Mouse (Mus musculus): ENCODE data around the gene Lipe. TPM values are rescaled to one million over a fixed set of nuclear protein-coding genes. Genes with fewer than 3 reads are reported as not detected.

The Lipe gene
- 35.0 and 46.0 TPM in 2 replicates for polyA plus RNA-seq (2012; rRNA removed)

DNA sequence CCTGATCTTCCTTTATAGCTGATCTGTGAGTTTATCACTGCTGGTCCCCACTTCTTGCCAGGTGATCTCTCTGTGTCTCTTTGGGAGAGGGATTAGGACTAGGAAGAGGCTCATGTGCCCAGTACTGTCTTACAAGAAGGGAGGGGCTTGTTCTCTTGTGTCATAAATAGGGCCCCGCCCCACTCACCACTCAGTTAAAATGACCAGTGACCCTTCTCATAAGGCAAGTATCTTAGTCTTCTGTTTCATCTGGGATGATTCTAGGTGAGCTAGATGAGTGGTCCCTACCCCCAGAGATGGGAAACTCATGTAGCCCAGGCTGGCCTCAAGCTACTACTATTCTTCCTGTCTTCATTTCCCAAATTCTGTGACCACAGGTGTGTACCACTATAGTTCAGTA, at the start of gene Lipe:
Gene Lipe (minus strand): TSS at position 101 of the 400 bp plus-strand sequence.
- no peaks in the 10 kb centered on the region for H3K27me3 ChIP-seq (ENCODE audit: control insufficient read depth, insufficient read depth, low read length)
- H3K4me3 ChIP-seq (ENCODE audit: extremely low read depth, insufficient read depth, insufficient read length): no peak within 1 kb of the TSS
- H3K36me3 ChIP-seq (ENCODE audit: control insufficient read depth, insufficient read depth, low read length): no peaks in the 10 kb centered on the region
- TF ChIP-seq CTCF (IDR thresholded peaks at IDR 0.05; ENCODE audit: extremely low read depth, insufficient read depth, insufficient read length, insufficient replicate concordance) (no peak), POLR2A (IDR thresholded peaks at IDR 0.05; ENCODE audit: low read depth, low read length) (no peak)
- no peak for DNase-seq (ENCODE audit: low read depth in 1 of 2, low spot score in 2 of 2)
- H3K4me1 ChIP-seq (ENCODE audit: control insufficient read depth, insufficient read depth, insufficient read length): peaks cover 10% of the 10 kb centered on the region; the same call in 1 of the 2 replicates
- H3K27ac ChIP-seq (ENCODE audit: insufficient read depth, low read length): no peak within 1 kb of the TSS
- WGBS: 100% methylated on average over 1 of the region's 1 CpGs

DNA sequence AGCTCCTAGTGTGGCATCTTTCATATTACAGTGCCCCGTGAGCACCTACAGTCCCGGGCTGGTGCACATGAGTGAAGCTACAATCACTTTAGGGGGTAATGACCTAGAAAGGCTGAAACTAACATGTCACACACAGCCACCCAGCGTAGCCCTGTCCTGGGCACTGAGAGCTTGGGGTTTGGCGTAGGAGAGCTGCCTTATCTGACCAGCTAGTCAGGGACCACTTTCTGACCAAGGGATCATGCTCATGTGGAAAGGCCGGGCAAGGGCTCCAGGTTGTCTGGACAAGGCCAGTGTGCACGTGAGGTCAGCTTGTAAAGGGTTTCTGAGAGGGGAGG, 42.3 kb upstream of the Lipe start:
- H3K36me3 ChIP-seq (ENCODE audit: control insufficient read depth, insufficient read depth, low read length): no peaks in the 10 kb centered on the region
- DNase-seq (ENCODE audit: low read depth in 1 of 2, low spot score in 2 of 2): no peak
- no peaks in the 10 kb centered on the region for H3K27me3 ChIP-seq (ENCODE audit: control insufficient read depth, insufficient read depth, low read length)
- WGBS: 71% methylated on average over 6 of the region's 6 CpGs
- H3K4me3 ChIP-seq (ENCODE audit: extremely low read depth, insufficient read depth, insufficient read length): no peak overlapping the region
- H3K27ac ChIP-seq (ENCODE audit: insufficient read depth, low read length): no peak overlapping the region
- H3K4me1 ChIP-seq (ENCODE audit: control insufficient read depth, insufficient read depth, insufficient read length): peaks cover 24% of the 10 kb centered on the region
- no peak for TF ChIP-seq POLR2A (IDR thresholded peaks at IDR 0.05; ENCODE audit: low read depth, low read length)
- no peak for TF ChIP-seq CTCF (IDR thresholded peaks at IDR 0.05; ENCODE audit: extremely low read depth, insufficient read depth, insufficient read length, insufficient replicate concordance)

DNA sequence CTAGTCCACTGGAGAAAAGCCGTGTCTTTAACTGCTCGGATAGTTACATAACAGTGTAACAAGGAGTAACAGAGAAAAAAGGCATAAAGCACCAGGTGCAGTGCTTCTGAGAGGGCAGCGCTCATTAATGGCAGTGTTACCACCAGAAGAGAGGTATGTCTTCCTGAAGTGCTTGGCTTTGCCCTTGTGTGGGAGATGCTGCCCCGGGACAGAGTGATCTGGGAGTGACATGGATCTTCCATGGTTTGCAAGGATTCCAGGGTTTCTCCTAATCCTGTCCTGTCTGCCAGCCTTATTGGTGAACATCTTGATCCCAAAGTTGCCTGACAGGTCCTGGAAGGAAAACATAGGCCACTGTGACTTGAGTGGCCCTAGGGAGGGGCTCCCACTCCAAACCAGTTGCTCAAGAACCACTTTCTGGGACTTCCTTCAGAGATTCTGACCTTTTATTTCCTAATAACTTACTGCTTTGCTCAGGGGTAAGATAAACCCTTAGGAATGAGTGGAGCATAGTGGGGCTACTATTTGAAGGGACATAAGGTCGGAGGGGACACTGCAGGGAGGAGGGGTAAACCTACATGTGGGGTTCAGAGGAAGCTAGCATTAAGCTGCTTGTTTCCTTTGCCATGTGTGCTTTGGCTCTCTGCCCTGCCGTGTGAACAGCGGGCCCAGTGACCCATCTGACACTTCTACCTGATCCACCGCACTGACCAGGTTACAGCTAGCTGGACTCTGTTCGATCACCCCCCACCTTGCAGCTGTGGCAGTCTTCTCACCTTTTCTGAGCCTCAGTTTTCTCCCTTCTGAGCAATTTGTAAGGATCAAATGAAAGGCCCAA, 41.7 kb upstream of the Lipe start:
- Histone ChIP-seq H3K27ac (ENCODE audit: insufficient read depth, low read length) (no peak overlapping the region), H3K4me1 (ENCODE audit: control insufficient read depth, insufficient read depth, insufficient read length) (peaks cover 28% of the 10 kb centered on the region), H3K4me3 (ENCODE audit: extremely low read depth, insufficient read depth, insufficient read length) (no peak overlapping the region), H3K36me3 (ENCODE audit: control insufficient read depth, insufficient read depth, low read length) (no peaks in the 10 kb centered on the region), H3K27me3 (ENCODE audit: control insufficient read depth, insufficient read depth, low read length) (no peaks in the 10 kb centered on the region)
- no peak for DNase-seq (ENCODE audit: low read depth in 1 of 2, low spot score in 2 of 2)
- WGBS: 80% methylated on average over 9 of the region's 9 CpGs
- TF ChIP-seq CTCF (IDR thresholded peaks at IDR 0.05; ENCODE audit: extremely low read depth, insufficient read depth, insufficient read length, insufficient replicate concordance) (no peak), POLR2A (IDR thresholded peaks at IDR 0.05; ENCODE audit: low read depth, low read length) (no peak)

DNA sequence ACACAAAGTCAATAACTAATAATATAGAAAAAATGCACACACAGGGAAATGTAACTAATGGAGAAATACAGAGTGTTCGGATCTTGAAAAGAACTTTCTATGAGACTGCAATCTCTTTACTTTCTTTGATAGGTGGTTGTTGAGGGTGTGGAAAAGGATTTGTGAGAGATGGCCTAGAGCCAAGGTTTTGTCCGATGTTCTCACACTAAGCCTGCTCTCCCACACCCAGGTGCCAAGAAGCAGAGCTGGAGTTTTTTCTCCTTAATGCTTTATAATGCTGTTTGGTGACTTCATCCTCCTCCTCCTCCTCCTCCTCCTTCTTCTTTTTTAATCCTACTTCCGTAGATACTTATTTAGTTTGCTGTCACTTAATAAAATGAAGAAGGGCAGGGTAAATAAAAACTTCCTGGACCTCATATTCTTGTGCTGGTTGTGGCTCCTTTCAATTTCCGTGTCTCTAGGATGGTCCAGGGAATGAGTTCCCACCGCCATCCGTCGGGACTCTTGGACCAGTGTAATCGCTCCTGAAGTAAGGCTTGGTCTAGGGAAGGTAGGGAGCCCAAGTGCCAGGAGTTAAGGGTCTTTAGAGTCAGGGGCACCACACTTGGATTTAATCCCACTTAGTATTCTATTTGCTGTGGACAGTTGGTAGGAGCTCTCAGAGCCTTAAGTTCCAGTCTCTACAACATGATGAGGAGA, 40.8 kb upstream of the Lipe start:
- H3K4me3 ChIP-seq (ENCODE audit: extremely low read depth, insufficient read depth, insufficient read length): no peak overlapping the region
- H3K4me1 ChIP-seq (ENCODE audit: control insufficient read depth, insufficient read depth, insufficient read length): peaks cover 37% of the 10 kb centered on the region
- DNase-seq (ENCODE audit: low read depth in 1 of 2, low spot score in 2 of 2): no peak
- no peak overlapping the region for H3K27ac ChIP-seq (ENCODE audit: insufficient read depth, low read length)
- TF ChIP-seq POLR2A (IDR thresholded peaks at IDR 0.05; ENCODE audit: low read depth, low read length) (no peak), CTCF (IDR thresholded peaks at IDR 0.05; ENCODE audit: extremely low read depth, insufficient read depth, insufficient read length, insufficient replicate concordance) (no peak)
- 85% methylated on average over 8 of the region's 8 CpGs for WGBS
- no peaks in the 10 kb centered on the region for H3K27me3 ChIP-seq (ENCODE audit: control insufficient read depth, insufficient read depth, low read length)
- H3K36me3 ChIP-seq (ENCODE audit: control insufficient read depth, insufficient read depth, low read length): no peaks in the 10 kb centered on the region

DNA sequence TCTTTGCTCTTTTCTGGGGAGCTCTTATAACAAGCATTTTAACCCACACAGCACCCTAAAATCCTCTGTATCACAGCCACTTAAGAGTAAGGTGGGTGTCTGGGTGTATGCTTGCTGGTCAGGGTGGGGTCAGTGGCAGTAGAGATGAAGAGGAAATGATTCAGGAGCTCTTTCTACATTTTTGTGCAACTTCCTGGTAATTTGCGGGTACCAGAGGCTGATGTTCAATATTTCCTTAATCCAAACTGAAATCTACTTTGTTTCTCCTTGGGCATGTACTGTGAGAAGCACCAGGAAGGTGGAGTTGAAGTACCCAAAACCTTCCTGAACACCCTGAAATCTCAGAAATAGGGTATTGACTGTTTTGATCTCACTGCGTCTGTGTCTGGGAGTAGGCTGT, 38.2 kb upstream of the Lipe start:
- no peak for TF ChIP-seq POLR2A (IDR thresholded peaks at IDR 0.05; ENCODE audit: low read depth, low read length)
- no peak for DNase-seq (ENCODE audit: low read depth in 1 of 2, low spot score in 2 of 2)
- Histone ChIP-seq H3K27ac (ENCODE audit: insufficient read depth, low read length) (peak overlapping the region; percentile 83), H3K4me3 (ENCODE audit: extremely low read depth, insufficient read depth, insufficient read length) (no peak overlapping the region), H3K4me1 (ENCODE audit: control insufficient read depth, insufficient read depth, insufficient read length) (peaks cover 54% of the 10 kb centered on the region), H3K36me3 (ENCODE audit: control insufficient read depth, insufficient read depth, low read length) (no peaks in the 10 kb centered on the region), H3K27me3 (ENCODE audit: control insufficient read depth, insufficient read depth, low read length) (no peaks in the 10 kb centered on the region)
- 52% methylated on average over 2 of the region's 2 CpGs for WGBS

DNA sequence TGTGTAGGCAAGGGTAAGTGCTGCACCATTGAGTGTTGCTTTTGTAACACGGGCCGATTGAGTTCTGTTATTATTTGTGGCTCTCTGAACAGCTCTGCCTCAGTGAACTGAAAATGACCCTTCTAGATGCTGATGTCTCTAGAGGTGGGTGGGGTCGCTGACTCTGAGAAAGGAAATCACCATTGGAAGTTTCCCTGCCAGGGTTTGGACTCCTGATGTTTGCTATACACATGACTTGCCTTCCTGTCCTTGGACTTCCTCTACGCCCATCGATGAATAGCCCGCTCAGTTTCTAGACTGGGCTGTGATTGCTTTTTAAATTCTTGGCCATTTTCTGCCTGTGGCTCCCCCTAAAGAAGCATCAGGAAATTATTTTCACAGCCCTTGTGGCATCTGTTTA, 37.7 kb upstream of the Lipe start:
- Histone ChIP-seq H3K4me3 (ENCODE audit: extremely low read depth, insufficient read depth, insufficient read length) (no peak overlapping the region), H3K27ac (ENCODE audit: insufficient read depth, low read length) (peak overlapping the region; percentile 83), H3K36me3 (ENCODE audit: control insufficient read depth, insufficient read depth, low read length) (no peaks in the 10 kb centered on the region), H3K4me1 (ENCODE audit: control insufficient read depth, insufficient read depth, insufficient read length) (peaks cover 54% of the 10 kb centered on the region), H3K27me3 (ENCODE audit: control insufficient read depth, insufficient read depth, low read length) (no peaks in the 10 kb centered on the region)
- no peak for DNase-seq (ENCODE audit: low read depth in 1 of 2, low spot score in 2 of 2)
- WGBS: 41% methylated on average over 6 of the region's 6 CpGs
- TF ChIP-seq CTCF (IDR thresholded peaks at IDR 0.05; ENCODE audit: extremely low read depth, insufficient read depth, insufficient read length, insufficient replicate concordance) (no peak), POLR2A (IDR thresholded peaks at IDR 0.05; ENCODE audit: low read depth, low read length) (no peak)

DNA sequence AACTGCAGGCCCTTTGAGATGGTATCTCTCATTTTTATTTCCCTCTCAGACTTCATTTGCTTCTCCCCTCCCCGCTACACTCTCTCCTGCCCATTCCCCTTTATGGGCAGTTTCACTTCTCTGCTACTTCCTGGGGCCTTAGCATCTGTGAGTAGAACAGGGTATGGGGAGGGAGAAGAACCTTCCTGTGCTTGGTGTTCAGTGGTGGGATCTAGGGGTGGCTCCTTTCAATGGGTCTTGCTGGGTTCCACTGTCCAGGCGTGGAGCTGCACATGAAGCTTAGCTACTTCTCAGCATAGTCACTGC, 37.0 kb upstream of the Lipe start:
- H3K4me1 ChIP-seq (ENCODE audit: control insufficient read depth, insufficient read depth, insufficient read length): peaks cover 50% of the 10 kb centered on the region
- 39% methylated on average over 2 of the region's 2 CpGs for WGBS
- H3K27ac ChIP-seq (ENCODE audit: insufficient read depth, low read length): peak overlapping the region; percentile 83
- H3K27me3 ChIP-seq (ENCODE audit: control insufficient read depth, insufficient read depth, low read length): no peaks in the 10 kb centered on the region
- peak in 1 of 2 experiments; percentile 54 for DNase-seq (ENCODE audit: low read depth in 1 of 2, low spot score in 2 of 2)
- H3K36me3 ChIP-seq (ENCODE audit: control insufficient read depth, insufficient read depth, low read length): no peaks in the 10 kb centered on the region
- peak overlapping the region; percentile 1; the same call in 1 of the 2 replicates for H3K4me3 ChIP-seq (ENCODE audit: extremely low read depth, insufficient read depth, insufficient read length)
- TF ChIP-seq CTCF (IDR thresholded peaks at IDR 0.05; ENCODE audit: extremely low read depth, insufficient read depth, insufficient read length, insufficient replicate concordance) (no peak), POLR2A (IDR thresholded peaks at IDR 0.05; ENCODE audit: low read depth, low read length) (peak; percentile 9; the same call in 1 of the 2 replicates)
